8 mouse cellular contexts compared by ENCODE assay signal in genomic region chr11:44519096-44519949, GRCm38 (mm10). TPM values are rescaled to one million over a fixed set of nuclear protein-coding genes. Genes with fewer than 3 reads are reported as not detected.
DNase-seq lines count a peak whose midpoint lies in the region; ATAC-seq and TF ChIP-seq lines count a peak whose summit lies in the region.

No protein-coding gene starts in this region.

- peaks cover 11% of the 10 kb centered on the region; the same call in 1 of the 2 replicates for H3K4me1 ChIP-seq in embryonic facial prominence, embryonic 12.5 days
- peaks cover 33% of the 10 kb centered on the region for H3K4me1 ChIP-seq in hindbrain, embryonic 13.5 days (replicated peaks)
- peaks cover 40 to 42% of the 10 kb centered on the region in 2 experiments for H3K4me1 ChIP-seq in liver, embryonic 14.5 days (replicated peaks; ENCODE audit: control insufficient read depth in 2 of 2, insufficient read depth in 2 of 2, low read length in 1 of 2)
- peaks cover 4% of the 10 kb centered on the region; the same call in 1 of the 2 replicates for H3K4me1 ChIP-seq in olfactory bulb, adult 2 months (ENCODE audit: control insufficient read depth, insufficient read depth, low read length)

- no peak for TF ChIP-seq CTCF in liver, embryonic 14.5 days (IDR thresholded peaks at IDR 0.05; ENCODE audit: low read depth)
- TF ChIP-seq CTCF in olfactory bulb, adult 2 months (IDR thresholded peaks at IDR 0.05; ENCODE audit: insufficient read depth, low read depth, low read length): no peak

- peak; percentile 29 to 48 for DNase-seq in layer of hippocampus, postnatal 36 days
- DNase-seq in layer of hippocampus, adult 18-20 months (ENCODE audit: low spot score in 2 of 2): no peak
- DNase-seq in NIH3T3 (ENCODE audit: low read depth): peak; percentile 39
- no peak for DNase-seq in liver, embryonic 14.5 days (ENCODE audit: low read depth in 3 of 3, low spot score in 3 of 3)

- peak overlapping the region; percentile 97 for H3K4me3 ChIP-seq in embryonic facial prominence, embryonic 12.5 days
- H3K4me3 ChIP-seq in hindbrain, embryonic 13.5 days: peak overlapping the region; percentile 95
- peak overlapping the region; percentile 96 to 100 for H3K4me3 ChIP-seq in liver, embryonic 14.5 days (ENCODE audit: insufficient read depth in 1 of 2, low read depth in 2 of 2, low read length in 2 of 2)
- H3K4me3 ChIP-seq in olfactory bulb, adult 2 months (ENCODE audit: insufficient read depth, low read depth, low read length): peak overlapping the region; percentile 84

- H3K36me3 ChIP-seq in embryonic facial prominence, embryonic 12.5 days: 0 out of 2 replicates have a peak, but pooled peaks cover 4% of the 10 kb centered on the region
- H3K36me3 ChIP-seq in hindbrain, embryonic 13.5 days: no peaks in the 10 kb centered on the region
- H3K36me3 ChIP-seq in liver, embryonic 14.5 days (replicated peaks; ENCODE audit: control insufficient read depth, insufficient read depth, low read depth): peaks cover 23% of the 10 kb centered on the region

- peak overlapping the region; percentile 94 for H3K9ac ChIP-seq in embryonic facial prominence, embryonic 12.5 days
- H3K9ac ChIP-seq in hindbrain, embryonic 13.5 days: peak overlapping the region; percentile 97
- peak overlapping the region; percentile 98 for H3K9ac ChIP-seq in liver, embryonic 14.5 days (replicated peaks)

- H3K9me3 ChIP-seq in embryonic facial prominence, embryonic 12.5 days: no peaks in the 10 kb centered on the region
- no peaks in the 10 kb centered on the region for H3K9me3 ChIP-seq in hindbrain, embryonic 13.5 days
- no peaks in the 10 kb centered on the region for H3K9me3 ChIP-seq in liver, embryonic 14.5 days (ENCODE audit: control insufficient read depth, low read length)

- H3K27me3 ChIP-seq in embryonic facial prominence, embryonic 12.5 days: no peaks in the 10 kb centered on the region
- no peaks in the 10 kb centered on the region for H3K27me3 ChIP-seq in hindbrain, embryonic 13.5 days
- no peaks in the 10 kb centered on the region for H3K27me3 ChIP-seq in liver, embryonic 14.5 days (ENCODE audit: control insufficient read depth, insufficient read depth, low read length)

- H3K27ac ChIP-seq in embryonic facial prominence, embryonic 12.5 days: peak overlapping the region; percentile 92
- peak overlapping the region; percentile 98 for H3K27ac ChIP-seq in hindbrain, embryonic 13.5 days
- H3K27ac ChIP-seq in liver, embryonic 14.5 days: peak overlapping the region; percentile 89
- H3K27ac ChIP-seq in olfactory bulb, adult 2 months (ENCODE audit: insufficient read depth, low read depth, low read length): peak overlapping the region; percentile 86

- under 1% methylated on average over 49 of the region's 61 CpGs for WGBS in embryonic facial prominence, embryonic 12.5 days
- under 1% methylated on average over 50 of the region's 61 CpGs for WGBS in hindbrain, embryonic 13.5 days
- WGBS in liver, embryonic 14.5 days (ENCODE audit: insufficient replicate concordance): 1% methylated on average over 56 of the region's 61 CpGs
- WGBS in olfactory bulb, adult 2 months: 1% methylated on average over 59 of the region's 61 CpGs

- ATAC-seq in embryonic facial prominence, embryonic 12.5 days (ENCODE audit: insufficient number of reproducible peaks, insufficient read depth, low FRiP score, low TSS enrichment): peak; percentile 67
- ATAC-seq in hindbrain, embryonic 13.5 days (ENCODE audit: low FRiP score): peak; percentile 62
- ATAC-seq in liver, embryonic 14.5 days (ENCODE audit: insufficient read depth): peak; percentile 52
- ATAC-seq in inflammation-experienced regulatory T-cells, adult 6 months: no peak

- no peak for TF ChIP-seq POLR2A in olfactory bulb, adult 2 months (IDR thresholded peaks at IDR 0.05; ENCODE audit: insufficient read depth, low read depth, low read length)

- H3K4me2 ChIP-seq in embryonic facial prominence, embryonic 12.5 days (replicated peaks): peak overlapping the region; percentile 82
- peak overlapping the region; percentile 90 for H3K4me2 ChIP-seq in hindbrain, embryonic 13.5 days
- H3K4me2 ChIP-seq in liver, embryonic 14.5 days (ENCODE audit: low read depth): peak overlapping the region; percentile 99

- no peak for TF ChIP-seq EP300 in liver, embryonic 14.5 days (IDR thresholded peaks at IDR 0.05; ENCODE audit: low read depth)

RNA-seq across cellular contexts. Expression of gene Rnf145, which starts 0.6 kb away (rescaled TPM):
- 100 to 1,000 TPM in 1 of 2 experiments, 10 to 100 TPM in 1; 98.8 to 105 TPM for total RNA-seq in layer of hippocampus, postnatal 36 days (2021)
- total RNA-seq in layer of hippocampus, adult 18-20 months (2021): 100 to 1,000 TPM in 1 of 2 experiments, 10 to 100 TPM in 1; 87.0 to 107 TPM
- 98.4 and 100 TPM in 2 replicates for polyA plus RNA-seq in embryonic facial prominence, embryonic 12.5 days (2016; fragmentation: Nextera tagmentation; extraction: Ambion mirVana)
- 108 and 111 TPM in 2 replicates for polyA plus RNA-seq in hindbrain, embryonic 13.5 days (2015; fragmentation: Nextera tagmentation; extraction: Ambion mirVana)
- polyA plus RNA-seq in liver, embryonic 14.5 days (2012; rRNA removed): 40.8 and 45.8 TPM in 2 replicates
- 49.0 and 54.7 TPM in 2 replicates for polyA plus RNA-seq in liver, embryonic 14.5 days (2014; fragmentation: Nextera tagmentation; extraction: Ambion mirVana)
- polyA plus RNA-seq in olfactory bulb, adult 2 months (2012; ENCODE audit: insufficient read depth, insufficient read length, low replicate concordance, missing spikeins): 193 and 247 TPM in 2 replicates
- 10 to 100 TPM; 49.3 to 67.5 (median 63.5) TPM for polyA plus RNA-seq in inflammation-experienced regulatory T-cells, adult 6 months (2017; shearing (Covaris generic))

RNA-seq across cellular contexts. Expression of gene Ublcp1, which starts 49.0 kb away (rescaled TPM):
- 10 to 100 TPM; 45.3 to 51.3 TPM for total RNA-seq in layer of hippocampus, postnatal 36 days (2021)
- total RNA-seq in layer of hippocampus, adult 18-20 months (2021): 10 to 100 TPM; 46.7 to 49.2 TPM
- polyA plus RNA-seq in embryonic facial prominence, embryonic 12.5 days (2016; fragmentation: Nextera tagmentation; extraction: Ambion mirVana): 65.6 and 73.4 TPM in 2 replicates
- polyA plus RNA-seq in hindbrain, embryonic 13.5 days (2015; fragmentation: Nextera tagmentation; extraction: Ambion mirVana): 60.1 and 62.9 TPM in 2 replicates
- polyA plus RNA-seq in liver, embryonic 14.5 days (2012; rRNA removed): 17.2 and 30.4 TPM in 2 replicates
- polyA plus RNA-seq in liver, embryonic 14.5 days (2014; fragmentation: Nextera tagmentation; extraction: Ambion mirVana): 46.6 and 49.1 TPM in 2 replicates
- polyA plus RNA-seq in olfactory bulb, adult 2 months (2012; ENCODE audit: insufficient read depth, insufficient read length, low replicate concordance, missing spikeins): not detected in 2 replicates
- polyA plus RNA-seq in inflammation-experienced regulatory T-cells, adult 6 months (2017; shearing (Covaris generic)): 10 to 100 TPM; 41.8 to 44.1 (median 43.3) TPM

Comparison
In these comparisons a context has a peak if more than half of its experiments do, and no peak if none do; other contexts are left out.
1. DNase-seq: peak in layer of hippocampus, postnatal 36 days (2 of 2) and NIH3T3 (single experiment); none in layer of hippocampus, adult 18-20 months (0 of 2) and liver, embryonic 14.5 days (0 of 3).
2. RNA of gene Ublcp1, which starts 49.0 kb away (polyA plus RNA-seq): 65.6 to 73.4 TPM in embryonic facial prominence, embryonic 12.5 days, 60.1 to 62.9 TPM in hindbrain, embryonic 13.5 days, 17.2 to 49.1 TPM in liver, embryonic 14.5 days and 41.8 to 44.1 TPM in inflammation-experienced regulatory T-cells, adult 6 months; not detected in olfactory bulb, adult 2 months; every median in the first group is over 10 times any median in the second.
3. Peak in every context shown above with its lines, with median percentiles within 50 percentile points of each other: H3K27ac ChIP-seq, H3K4me2 ChIP-seq, H3K4me3 ChIP-seq and H3K9ac ChIP-seq.